Mouse (Mus musculus) heart, postnatal 0 days (tissue): ENCODE results near the gene Myog. TPM values are rescaled to one million over a fixed set of nuclear protein-coding genes. Genes with fewer than 3 reads are reported as not detected.
A peak's percentile ranks its signal among the peaks of the same experiment; 100 is the strongest.

Experiments
- ATAC-seq: fragments of 200-750 bp; cut with Nextera tagmentation; 2 replicates; pipeline ENCODE4 v1.8.0; 2017; ENCODE audit warnings: low read depth, moderate number of reproducible peaks, moderate library complexity; ENCODE audit not compliant: insufficient read depth
- DNase-seq: peaks from one replicate; pipeline ENCODE4 v3.0.0-alpha.2; 2016; ENCODE audit warnings: low spot score
- H3K27ac ChIP-seq: fragments of 300-500 bp; sonication (generic); 2 replicates; pipeline ENCODE4 v1.5.1; 2014; ENCODE audit warnings: low read depth, mild to moderate bottlenecking
- H3K27me3 ChIP-seq: fragments of 300-500 bp; sonication (generic); 2 replicates; pipeline ENCODE4 v1.6.1; 2014; ENCODE audit warnings: low read length, mixed read lengths; ENCODE audit not compliant: control insufficient read depth, insufficient read depth
- H3K36me3 ChIP-seq: fragments of 300-500 bp; sonication (generic); replicated peaks from 2 replicates; pipeline ENCODE4 v1.6.1; 2014; ENCODE audit warnings: low read length, mixed read lengths; ENCODE audit not compliant: control insufficient read depth, insufficient read depth
- H3K4me1 ChIP-seq: fragments of 300-500 bp; sonication (generic); 2 replicates; pipeline ENCODE4 v1.6.1; 2014; ENCODE audit warnings: antibody characterized with exemption; ENCODE audit not compliant: control insufficient read depth, insufficient read depth
- H3K4me2 ChIP-seq: fragments of 300-500 bp; sonication (generic); 2 replicates; pipeline ENCODE4 v1.6.1; 2014; ENCODE audit warnings: low read depth, mild to moderate bottlenecking, low read length, moderate library complexity
- H3K4me3 ChIP-seq: fragments of 300-500 bp; sonication (generic); 2 replicates; pipeline ENCODE4 v1.5.1; 2014; ENCODE audit warnings: low read depth, low read length
- H3K9ac ChIP-seq: fragments of 300-500 bp; sonication (generic); replicated peaks from 2 replicates; pipeline ENCODE4 v1.6.1; 2014; ENCODE audit warnings: low read depth, low read length, mixed read lengths
- H3K9me3 ChIP-seq: fragments of 300-500 bp; sonication (generic); replicated peaks from 2 replicates; pipeline ENCODE4 v1.6.1; 2016; ENCODE audit warnings: low read length; ENCODE audit not compliant: control insufficient read depth
- CTCF ChIP-seq: IDR thresholded peaks from 2 replicates; pipeline ENCODE4 v1.5.1; 2016; ENCODE audit warnings: antibody characterized with exemption, control low read depth, low read depth
- EP300 ChIP-seq: IDR thresholded peaks from 2 replicates; pipeline ENCODE4 v1.6.1; 2016; ENCODE audit warnings: antibody characterized with exemption, low read depth
- WGBS: fragments of 180-500 bp; shearing (Covaris S2); extraction: QIAGEN DNeasy Blood & Tissue Kit; methylation state at CpG from one replicate; pipeline ENCODE4 v1.1.7; 2014; 5-methylcytosine and 5-hydroxymethylcytosine counted together
- polyA plus RNA-seq: library from polyadenylated mRNA; unstranded; fragments of >200 nt; fragmentation: Nextera tagmentation; extraction: Ambion mirVana; gene quantifications from 2 replicates; pipeline ENCODE4 v1.2.1, GENCODE M21; 2015
- total RNA-seq: library from RNA; depleted of rRNA; stranded (reverse); fragments of >200 nt; gene quantifications from 2 replicates; pipeline ENCODE4 v1.2.3, GENCODE M21; 2014; ENCODE audit warnings: low replicate concordance

Gene Myog
- total and polyA plus RNA-seq, 2 experiments from 2014 or later = 0.31 TPM; not detected in 1

- TF ChIP-seq CTCF (no peak), EP300 (no peak)
- WGBS = 17% methylated on average over 56 of the region's 59 CpGs
- no peak overlapping the region for H3K27ac ChIP-seq
- peak; percentile 24 for ATAC-seq
- DNase-seq = no peak
- H3K4me1 ChIP-seq = peaks cover 33% of the 10 kb centered on the region
- peak overlapping the region; percentile 58 for H3K4me3 ChIP-seq
- no peaks in the 10 kb centered on the region for H3K9me3 ChIP-seq
- H3K36me3 ChIP-seq = 0 out of 2 replicates have a peak, but pooled peaks cover 4% of the 10 kb centered on the region
- peak overlapping the region; percentile 95 for H3K4me2 ChIP-seq
- peak overlapping the region; percentile 59 for H3K9ac ChIP-seq
- H3K27me3 ChIP-seq = 0 out of 2 replicates have a peak, but pooled peaks cover 3% of the 10 kb centered on the region
These were observed 9.0 kb downstream of the Myog start for GRCm38 (mm10) chr1:134298636-134299411.

DNA sequence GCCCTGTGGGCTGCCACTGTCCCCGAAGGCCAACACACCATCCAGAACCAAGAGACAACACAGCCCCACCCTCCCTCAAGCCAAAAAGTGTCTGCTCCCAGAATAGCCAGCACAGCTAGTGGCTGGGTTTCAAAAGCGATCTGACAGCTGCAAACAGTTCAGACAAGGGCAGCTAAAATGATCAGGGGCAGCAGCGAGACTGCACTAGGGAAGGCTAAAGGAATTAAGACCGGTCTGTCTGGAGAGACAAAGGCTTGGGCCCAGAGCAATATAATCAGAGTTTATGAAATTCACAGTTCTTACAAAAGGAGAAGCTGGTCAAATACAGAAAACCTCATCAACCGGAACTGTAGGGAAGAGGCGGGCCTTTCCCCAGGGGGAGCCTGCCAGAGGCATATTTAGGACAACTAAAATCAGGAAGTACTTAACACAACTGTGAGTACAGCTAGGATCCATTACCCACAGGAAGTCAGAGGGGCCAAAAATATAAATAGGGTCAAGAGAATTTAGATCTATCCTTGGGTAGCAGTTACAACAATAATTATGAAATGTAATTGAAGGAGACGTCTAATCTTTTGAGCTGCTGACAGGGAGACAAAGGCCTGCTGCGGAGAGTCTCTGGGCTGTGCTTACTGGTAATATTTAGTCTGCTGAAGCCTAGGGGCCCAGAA, 12.9 kb downstream of the Myog start:
- ATAC-seq = peak; percentile 79
- Histone ChIP-seq H3K9ac (0 out of 2 replicates have a peak overlapping the region, but pooled peaks have one; percentile 17), H3K4me2 (peak overlapping the region; percentile 18; the same call in 1 of the 2 replicates), H3K27me3 (0 out of 2 replicates have a peak, but pooled peaks cover 3% of the 10 kb centered on the region), H3K27ac (peak overlapping the region; percentile 98), H3K9me3 (no peaks in the 10 kb centered on the region), H3K4me1 (peaks cover 35% of the 10 kb centered on the region), H3K4me3 (no peak overlapping the region), H3K36me3 (no peaks in the 10 kb centered on the region)
- 8% methylated on average over 8 of the region's 8 CpGs for WGBS
- DNase-seq = peak; percentile 87
- no peak for TF ChIP-seq CTCF
- peak; percentile 21; the same call in 1 of the 2 replicates for TF ChIP-seq EP300

- Histone ChIP-seq H3K36me3 (0 out of 2 replicates have a peak, but pooled peaks cover under 1% of the 10 kb centered on the region), H3K4me1 (peaks cover 24% of the 10 kb centered on the region), H3K27ac (no peak overlapping the region), H3K4me2 (no peak overlapping the region), H3K4me3 (no peak overlapping the region), H3K27me3 (no peaks in the 10 kb centered on the region), H3K9me3 (no peaks in the 10 kb centered on the region), H3K9ac (no peak overlapping the region)
- TF ChIP-seq EP300 (no peak), CTCF (no peak)
- DNase-seq (no peak), ATAC-seq (no peak)
- 94% methylated on average over 9 of the region's 9 CpGs for WGBS
These were observed 15.2 kb downstream of the Myog start for GRCm38 (mm10) chr1:134304940-134305339.

- Histone ChIP-seq H3K9me3 (no peaks in the 10 kb centered on the region), H3K9ac (no peak overlapping the region), H3K27ac (no peak overlapping the region), H3K4me2 (no peak overlapping the region), H3K4me1 (peaks cover 15% of the 10 kb centered on the region), H3K4me3 (no peak overlapping the region), H3K36me3 (0 out of 2 replicates have a peak, but pooled peaks cover 3% of the 10 kb centered on the region), H3K27me3 (no peaks in the 10 kb centered on the region)
- whole genome bisulfite sequencing = 57% methylated on average over 10 of the region's 10 CpGs
- ATAC-seq (no peak), DNase-seq (no peak)
- TF ChIP-seq CTCF (no peak), EP300 (no peak)
These were observed 17.6 kb downstream of the Myog start for GRCm38 (mm10) chr1:134307409-134307808.

DNA sequence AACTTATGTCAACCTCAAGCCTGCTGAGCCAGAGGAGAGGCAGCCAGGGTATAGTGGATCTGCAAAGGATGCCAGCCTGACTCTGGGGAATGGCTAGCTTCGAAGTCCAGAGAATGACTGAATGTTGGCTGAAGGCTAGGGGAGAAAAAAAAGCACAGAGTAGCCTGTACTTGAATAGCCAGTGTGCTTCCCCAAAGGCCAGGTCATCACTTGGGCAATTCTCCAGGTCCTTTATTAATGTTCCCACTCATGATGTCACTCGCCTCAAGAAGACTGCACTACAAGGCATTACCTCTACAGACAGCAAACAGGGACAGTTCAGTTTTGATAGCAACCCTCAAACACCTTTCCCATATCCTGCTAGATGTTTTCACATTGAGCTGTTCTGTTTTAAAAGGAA, 20.5 kb downstream of the Myog start:
- no peak overlapping the region for H3K4me3 ChIP-seq
- H3K9me3 ChIP-seq = no peaks in the 10 kb centered on the region
- H3K27me3 ChIP-seq = no peaks in the 10 kb centered on the region
- H3K4me1 ChIP-seq = no peaks in the 10 kb centered on the region
- no peak overlapping the region for H3K9ac ChIP-seq
- WGBS = 60% methylated on average over 2 of the region's 2 CpGs
- no peak overlapping the region for H3K27ac ChIP-seq
- H3K4me2 ChIP-seq = no peak overlapping the region
- TF ChIP-seq EP300 (no peak), CTCF (no peak)
- DNase-seq = no peak
- ATAC-seq = no peak
- 0 out of 2 replicates have a peak, but pooled peaks cover 3% of the 10 kb centered on the region for H3K36me3 ChIP-seq
